Mouse (Mus musculus): ENCODE data around the gene Arhgef2. TPM values are rescaled to one million over a fixed set of nuclear protein-coding genes. Genes with fewer than 3 reads are reported as not detected.
A peak's percentile ranks its signal among the peaks of the same experiment; 100 is the strongest.
"Not testable (repeated sequence)": the region's sequence is repeated elsewhere in the genome, so short reads cannot be mapped to it uniquely, and the experiment has no call there.

The Arhgef2 gene
- total RNA-seq (2021) = 10 to 100 TPM; 18.5 to 29.3 TPM
- long read RNA-seq, experiment 1, partial matches to known transcripts = 3 of 7 reads
- long read RNA-seq, experiment 1, other reads (novel, unspliced or antisense) = 4 of 7 reads
- long read RNA-seq, experiment 2, full-length matches to known transcripts = 6 of 12 reads
- long read RNA-seq, experiment 2, partial matches to known transcripts = 1 of 12 reads
- long read RNA-seq, experiment 2, other reads (novel, unspliced or antisense) = 5 of 12 reads

DNA sequence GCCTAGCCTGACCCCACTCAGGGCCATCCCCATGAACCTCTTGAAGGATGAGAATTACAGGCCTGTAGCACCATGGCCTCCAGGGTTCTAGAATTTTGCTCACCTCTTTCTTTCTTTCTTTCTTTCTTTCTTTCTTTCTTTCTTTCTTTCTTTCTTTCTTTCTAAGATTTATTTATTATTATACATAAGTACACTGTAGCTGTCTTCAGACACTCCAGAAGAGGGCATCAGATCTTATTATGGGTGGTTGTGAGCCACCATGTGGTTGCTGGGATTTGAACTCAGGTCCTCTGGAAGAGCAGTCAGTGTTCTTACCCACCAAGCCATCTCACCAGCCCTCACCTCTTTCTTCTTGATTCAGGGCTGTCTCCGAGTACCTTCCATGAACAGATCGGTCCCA, at the start of gene Arhgef2:
Arhgef2 (plus strand) TSS at position 301 of the 400 bp plus-strand sequence.
- intact Hi-C loops (cut with DNase I) = loop anchor here (2.0 kb wide), 2 partner anchors 27 to 35 kb away; no protein-coding TSS in a partner anchor
- not testable (repeated sequence) for DNase-seq

DNA sequence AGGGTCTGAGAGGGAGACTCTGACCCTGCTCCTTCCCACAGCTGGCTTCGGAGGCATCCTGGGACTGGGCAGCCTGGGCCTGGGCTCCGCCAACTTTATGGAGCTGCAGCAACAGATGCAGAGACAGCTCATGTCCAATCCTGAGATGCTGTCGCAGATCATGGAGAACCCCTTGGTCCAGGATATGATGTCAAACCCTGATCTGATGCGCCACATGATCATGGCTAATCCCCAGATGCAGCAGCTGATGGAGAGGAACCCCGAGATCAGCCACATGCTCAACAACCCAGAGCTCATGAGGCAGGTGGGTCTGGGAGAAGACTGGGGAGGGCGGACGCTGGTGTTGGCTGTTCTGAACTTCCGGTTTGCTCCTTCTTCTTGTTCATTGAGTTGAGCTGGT, 49.1 kb upstream of the Arhgef2 start:
- intact Hi-C loops (cut with DNase I) = no loop called here
- no peak for DNase-seq

DNA sequence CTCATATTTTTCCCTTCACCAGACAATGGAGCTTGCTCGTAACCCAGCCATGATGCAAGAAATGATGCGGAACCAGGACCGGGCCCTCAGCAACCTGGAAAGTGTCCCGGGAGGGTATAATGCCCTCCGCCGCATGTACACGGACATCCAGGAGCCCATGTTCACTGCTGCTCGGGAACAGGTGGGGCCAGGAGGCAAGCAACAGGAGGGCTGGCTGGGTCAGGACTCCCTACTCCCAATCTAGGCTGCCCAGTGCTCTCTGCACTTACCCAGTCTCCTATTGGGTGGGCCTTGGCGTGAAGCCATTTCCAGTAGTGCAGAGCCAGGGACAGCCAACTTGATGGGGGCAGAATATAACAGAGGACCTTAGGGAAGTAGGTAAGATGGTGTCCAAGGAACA, 46.2 kb upstream of the Arhgef2 start:
- intact Hi-C loops (cut with DNase I) = no loop called here
- DNase-seq = no peak

DNA sequence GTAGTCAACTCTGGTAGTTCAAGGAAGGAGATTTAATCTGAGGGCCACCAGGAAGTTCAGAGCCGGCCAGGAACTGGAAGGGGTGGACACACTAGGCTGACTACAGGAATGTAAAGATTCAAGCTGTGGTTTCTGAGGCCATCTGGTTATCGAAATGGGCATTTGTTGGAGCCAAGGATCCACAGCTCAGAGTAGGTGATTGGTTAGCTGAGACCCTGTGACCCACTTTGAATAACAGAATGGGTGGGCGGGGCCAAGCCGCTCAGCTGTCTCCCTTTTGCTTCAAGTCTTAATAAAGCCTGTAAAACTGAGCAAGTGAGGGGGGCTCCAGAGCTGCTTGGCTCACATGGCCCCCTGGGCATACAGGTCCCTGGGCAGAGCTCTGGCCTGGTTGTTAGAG, 43.8 kb upstream of the Arhgef2 start:
- DNase-seq = no peak
- intact Hi-C loops (cut with DNase I) = no loop called here

DNA sequence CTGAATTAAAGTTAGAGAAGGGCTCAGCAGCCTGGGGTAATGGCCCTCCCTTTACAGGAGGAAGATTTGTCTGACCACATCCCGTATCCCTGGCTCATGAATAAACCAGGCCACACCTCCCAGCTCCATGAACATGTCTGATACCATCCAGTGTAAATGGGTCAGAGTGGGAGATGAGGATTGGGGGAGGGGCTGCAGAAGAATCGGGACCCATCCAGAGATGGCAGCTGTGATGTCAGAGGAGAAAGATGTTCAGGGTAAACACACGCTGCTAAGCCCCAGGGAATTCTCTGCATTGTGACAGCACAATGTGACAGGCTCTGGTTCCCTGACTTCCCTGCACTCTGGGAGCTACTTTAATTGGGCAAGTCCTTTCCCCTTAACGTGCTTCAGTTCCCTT, 42.3 kb upstream of the Arhgef2 start:
- no peak for DNase-seq
- intact Hi-C loops (cut with DNase I) = no loop called here

DNA sequence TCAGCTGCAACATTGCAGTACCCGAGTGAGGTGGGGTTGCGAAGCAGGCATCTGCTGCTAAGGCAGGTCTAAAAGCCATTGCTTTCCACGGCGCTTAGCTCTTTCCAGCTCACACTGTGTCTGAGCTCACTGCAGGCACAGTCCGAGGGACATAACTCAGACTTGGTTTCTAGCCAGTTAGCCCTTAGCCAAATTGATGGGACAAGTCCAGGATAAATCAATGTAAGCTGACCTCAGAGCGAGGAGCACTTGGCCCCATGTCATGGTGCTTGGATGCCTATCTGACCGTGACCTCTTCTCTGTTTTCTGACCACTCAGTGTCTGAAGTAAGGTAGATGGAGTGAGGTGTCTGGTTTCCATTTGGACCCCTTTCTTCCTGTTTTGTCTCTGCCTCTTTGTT, 41.8 kb upstream of the Arhgef2 start:
- no peak for DNase-seq
- intact Hi-C loops (cut with DNase I) = no loop called here

DNA sequence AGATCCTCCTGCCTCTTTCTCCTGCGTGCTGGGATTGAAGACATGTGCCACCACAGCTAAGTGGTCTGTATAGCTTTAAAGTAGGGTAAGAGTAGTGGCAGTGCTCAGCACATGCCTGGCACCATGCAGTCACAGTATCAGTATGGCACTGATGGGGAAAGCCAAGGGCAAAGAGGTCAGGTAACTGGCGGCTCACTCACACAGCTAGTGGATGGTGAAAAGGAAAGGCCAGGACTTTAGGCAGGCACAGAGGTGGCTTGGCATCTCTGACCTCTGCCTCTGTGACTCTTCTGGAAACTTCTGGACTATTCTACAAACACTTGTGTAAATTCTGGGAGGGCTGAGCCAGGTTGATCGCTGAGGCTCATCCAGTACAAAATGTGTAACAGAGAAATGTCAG, 39.6 kb upstream of the Arhgef2 start:
- intact Hi-C loops (cut with DNase I) = no loop called here
- DNase-seq = no peak

DNA sequence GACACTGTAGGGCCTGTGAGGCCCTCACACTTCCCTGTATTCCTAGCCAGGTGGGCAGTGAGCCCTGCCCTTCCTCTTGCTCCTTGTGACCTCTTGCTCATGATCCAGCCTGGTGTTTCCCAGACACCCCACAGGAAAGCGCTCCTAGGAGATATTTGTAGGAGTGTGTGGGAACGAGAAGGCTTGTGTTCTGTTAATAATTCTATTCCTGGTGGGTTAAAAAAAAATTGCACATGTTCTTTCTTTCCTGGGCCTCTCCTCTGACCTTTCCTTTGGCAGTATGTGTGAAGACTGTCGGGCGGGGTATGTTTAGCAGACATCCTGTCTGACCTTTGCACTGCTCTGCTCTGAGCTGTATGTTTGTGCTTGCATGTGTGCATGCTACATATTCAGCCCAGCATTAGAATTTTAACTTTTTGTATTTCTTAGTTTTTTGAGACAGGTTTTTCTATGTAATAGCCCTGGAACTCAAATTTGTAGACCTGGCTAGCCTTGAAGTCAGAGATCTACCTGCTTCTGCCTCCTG, 39.2 kb upstream of the Arhgef2 start:
- intact Hi-C loops (cut with DNase I) = no loop called here

DNA sequence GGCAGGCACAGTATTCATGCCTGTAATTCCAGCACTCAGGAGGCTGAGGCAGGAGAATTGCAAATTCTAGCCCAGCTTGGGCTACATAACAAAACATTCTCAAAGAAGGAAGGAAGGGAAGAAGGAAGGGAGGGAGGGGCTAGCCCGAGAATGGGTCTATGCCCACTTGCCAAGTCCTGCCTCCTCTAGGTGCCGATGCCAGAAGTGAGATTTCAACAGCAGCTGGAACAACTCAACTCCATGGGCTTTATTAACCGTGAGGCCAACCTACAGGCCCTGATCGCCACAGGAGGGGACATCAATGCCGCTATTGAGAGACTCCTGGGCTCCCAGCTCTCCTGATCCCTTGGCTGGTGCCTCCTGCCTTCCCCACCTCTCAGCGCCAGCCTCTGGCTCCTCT, 37.9 kb upstream of the Arhgef2 start:
- no peak for DNase-seq
- intact Hi-C loops (cut with DNase I) = no loop called here

More for the DNA sequence above, 39.2 kb upstream of the Arhgef2 start:
- no peak for DNase-seq

DNA sequence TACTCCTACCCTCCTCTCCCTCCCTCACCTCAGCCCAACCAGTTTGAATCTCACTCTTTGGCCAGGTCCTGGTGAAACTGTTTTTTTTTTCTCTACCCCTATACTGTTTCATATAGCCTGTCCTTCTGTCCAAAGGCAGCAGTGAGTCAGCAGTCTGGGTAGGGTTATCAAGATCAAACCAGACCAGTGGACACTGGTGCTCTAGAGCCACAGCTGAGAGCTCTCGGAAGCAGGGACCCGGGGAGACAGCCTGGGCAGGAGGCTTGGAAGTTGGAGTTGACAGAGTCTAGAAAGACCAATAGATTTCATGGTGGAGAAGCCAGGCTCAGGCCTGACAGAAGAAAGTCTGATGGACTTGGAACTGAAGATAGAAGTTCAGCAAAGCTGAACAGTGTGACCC, 37.2 kb upstream of the Arhgef2 start:
- DNase-seq = no peak
- intact Hi-C loops (cut with DNase I) = no loop called here

DNA sequence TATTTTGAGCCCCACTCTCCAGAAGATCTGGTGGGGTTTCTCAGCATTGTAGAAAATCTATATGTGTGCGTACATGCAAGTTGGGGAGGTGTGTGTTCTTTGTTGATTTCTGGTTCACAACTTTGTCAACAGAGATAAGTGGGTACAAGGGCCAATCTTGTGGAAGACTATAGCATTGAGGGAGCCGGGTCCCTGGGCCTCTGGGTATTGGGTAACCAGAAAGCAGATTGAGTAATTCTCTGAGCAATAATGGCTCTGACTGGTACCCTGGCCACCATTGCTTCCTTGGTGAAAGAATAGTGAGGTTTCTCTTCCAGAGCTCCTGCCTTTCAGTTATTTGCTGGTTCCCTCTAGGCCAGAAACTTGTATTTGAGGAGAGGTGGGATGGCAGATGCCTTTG, 36.7 kb upstream of the Arhgef2 start:
- DNase-seq = no peak
- intact Hi-C loops (cut with DNase I) = no loop called here

DNA sequence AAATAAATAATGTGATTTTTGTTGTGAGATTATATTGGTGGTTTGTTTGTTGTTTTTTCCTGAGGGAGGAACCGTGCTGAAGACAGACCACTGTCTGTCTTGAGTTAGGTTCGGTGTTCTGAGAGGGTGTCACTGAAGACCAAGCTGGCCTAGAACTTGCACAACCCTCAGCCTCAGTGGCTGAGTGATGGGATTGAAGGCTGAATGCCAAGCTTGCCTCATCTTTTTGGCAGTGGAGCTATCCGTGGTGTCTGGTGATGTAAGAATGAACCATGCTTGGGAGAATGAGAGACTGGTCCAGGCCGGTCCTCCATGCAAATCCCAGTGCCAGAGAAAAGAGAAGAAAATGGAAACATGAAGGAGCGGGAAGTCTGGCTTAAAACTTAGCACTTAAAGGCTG, 36.1 kb upstream of the Arhgef2 start:
- peak in 1 of 2 experiments; percentile 12 for DNase-seq
- intact Hi-C loops (cut with DNase I) = no loop called here

DNA sequence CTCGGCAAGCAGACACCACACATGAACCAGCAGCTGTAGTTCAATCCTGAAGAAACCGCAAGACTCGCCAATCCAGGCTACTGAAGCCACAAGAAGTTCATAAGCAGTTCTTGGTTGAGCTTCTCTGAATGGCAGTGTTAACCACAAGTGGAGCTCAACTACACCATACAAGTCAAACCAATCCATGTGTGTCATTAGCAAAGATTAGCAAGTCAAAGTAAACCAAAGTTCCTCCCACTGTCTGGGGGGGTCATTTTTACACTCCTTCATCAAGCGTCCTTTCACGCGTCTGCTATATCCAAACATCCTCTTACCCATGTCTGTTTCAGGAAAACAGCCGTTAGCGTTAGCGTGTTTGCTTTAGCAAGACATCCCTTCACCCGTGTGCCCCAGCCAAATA, 35.4 kb upstream of the Arhgef2 start:
- intact Hi-C loops (cut with DNase I) = no loop called here
- DNase-seq = no peak

DNA sequence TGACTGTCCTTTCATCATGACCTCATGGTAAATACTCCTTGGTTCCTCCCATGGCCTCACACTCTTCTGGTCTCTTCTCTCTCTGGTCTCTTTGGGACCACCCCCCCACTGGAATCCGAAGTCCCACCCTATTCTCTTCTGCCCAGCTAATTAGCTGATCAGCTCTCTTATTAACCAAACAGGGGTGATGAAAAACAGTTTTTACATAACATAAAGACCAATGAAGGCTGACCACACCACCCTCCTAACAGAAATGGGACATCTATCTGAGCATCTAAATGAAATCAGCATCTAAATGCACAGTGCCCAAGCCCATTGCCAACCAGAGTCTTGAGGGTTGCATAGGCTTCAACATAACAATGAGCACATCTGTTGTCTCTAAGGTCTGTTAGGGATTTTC, 33.9 kb upstream of the Arhgef2 start:
- no peak for DNase-seq
- intact Hi-C loops (cut with DNase I) = no loop called here

DNA sequence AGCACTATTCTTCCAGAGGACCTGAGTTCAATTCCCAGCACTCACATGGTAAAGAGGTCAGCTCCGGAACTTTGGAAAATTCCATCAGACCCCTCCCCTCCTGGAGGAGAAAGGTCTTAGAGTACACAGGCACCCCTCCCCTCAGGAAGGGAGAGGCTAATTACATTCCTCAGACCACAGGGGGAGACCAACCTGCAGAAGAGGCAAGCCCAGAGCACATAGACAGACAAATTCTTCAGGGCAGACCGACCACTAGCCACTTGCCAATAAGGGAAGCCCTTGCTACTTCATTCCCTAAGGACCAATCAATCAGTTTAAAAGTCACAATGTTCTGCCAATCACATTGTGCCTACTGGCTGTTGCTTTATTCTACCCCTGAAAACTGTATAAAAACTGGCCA, 32.9 kb upstream of the Arhgef2 start:
- DNase-seq = no peak
- intact Hi-C loops (cut with DNase I) = no loop called here

DNA sequence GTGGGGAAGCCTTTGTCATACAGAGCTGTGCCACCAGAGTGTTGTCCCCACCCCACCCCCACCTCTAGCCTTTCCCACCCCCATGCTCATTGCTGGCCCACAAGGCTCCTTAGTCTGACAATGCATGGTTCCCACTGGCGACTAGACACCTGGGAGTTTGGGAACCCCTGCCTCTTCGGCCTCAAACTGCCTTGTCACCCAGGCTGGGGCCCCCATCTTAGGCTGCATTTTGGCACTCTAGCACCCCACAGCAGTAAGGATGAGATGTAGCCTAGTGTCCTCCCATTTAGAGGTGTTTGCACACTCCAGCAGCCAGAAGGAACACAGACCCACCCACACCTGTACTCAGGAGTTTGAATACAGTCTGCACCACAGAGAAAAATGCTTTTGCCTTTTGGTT, 32.0 kb upstream of the Arhgef2 start:
- no peak for DNase-seq
- intact Hi-C loops (cut with DNase I) = no loop called here

DNA sequence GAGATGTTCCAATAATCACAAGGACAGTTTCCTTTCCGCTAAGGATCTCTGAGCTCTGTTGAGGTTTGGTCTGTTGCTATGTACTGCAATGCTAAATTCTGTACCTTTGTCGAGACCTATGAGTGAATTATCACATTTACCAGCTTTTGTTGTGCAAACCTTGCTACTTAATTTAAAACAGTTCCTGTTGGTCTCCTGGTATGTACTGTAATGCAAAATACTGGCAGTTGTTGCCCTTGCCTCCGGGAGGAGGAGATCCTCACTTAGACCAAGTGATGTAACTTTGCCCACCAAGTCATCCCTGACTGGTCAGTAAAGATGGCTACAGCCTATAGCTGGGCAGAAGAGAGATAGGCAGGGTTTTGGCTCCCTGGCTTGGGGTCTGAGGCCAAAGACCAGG, 30.2 kb upstream of the Arhgef2 start, which contains the start of gene Ssr2:
Ssr2 (plus strand) TSS at position 337 of the 400 bp plus-strand sequence.
- intact Hi-C loops (cut with DNase I) = no loop called here
- no peak for DNase-seq

DNA sequence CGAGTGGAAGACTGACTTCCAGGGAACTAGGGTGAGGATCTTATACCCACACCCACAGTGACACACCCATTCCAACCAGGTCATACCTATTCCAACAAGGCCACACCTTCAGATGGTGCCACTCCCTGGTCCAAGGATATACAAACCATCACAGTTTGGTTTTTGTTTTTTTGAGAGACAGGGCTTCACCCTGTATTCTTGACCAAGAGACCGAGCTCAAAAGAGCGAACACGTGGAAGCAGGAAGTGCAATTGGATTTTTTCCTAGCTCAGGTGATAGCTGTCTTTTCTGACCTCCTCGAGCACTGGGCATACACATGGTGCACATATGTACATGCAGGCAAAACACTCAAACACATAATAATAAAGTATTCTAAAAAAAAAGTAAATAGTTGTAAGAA, 27.9 kb upstream of the Arhgef2 start:
- intact Hi-C loops (cut with DNase I); DNase-seq: not testable (repeated sequence)

DNA sequence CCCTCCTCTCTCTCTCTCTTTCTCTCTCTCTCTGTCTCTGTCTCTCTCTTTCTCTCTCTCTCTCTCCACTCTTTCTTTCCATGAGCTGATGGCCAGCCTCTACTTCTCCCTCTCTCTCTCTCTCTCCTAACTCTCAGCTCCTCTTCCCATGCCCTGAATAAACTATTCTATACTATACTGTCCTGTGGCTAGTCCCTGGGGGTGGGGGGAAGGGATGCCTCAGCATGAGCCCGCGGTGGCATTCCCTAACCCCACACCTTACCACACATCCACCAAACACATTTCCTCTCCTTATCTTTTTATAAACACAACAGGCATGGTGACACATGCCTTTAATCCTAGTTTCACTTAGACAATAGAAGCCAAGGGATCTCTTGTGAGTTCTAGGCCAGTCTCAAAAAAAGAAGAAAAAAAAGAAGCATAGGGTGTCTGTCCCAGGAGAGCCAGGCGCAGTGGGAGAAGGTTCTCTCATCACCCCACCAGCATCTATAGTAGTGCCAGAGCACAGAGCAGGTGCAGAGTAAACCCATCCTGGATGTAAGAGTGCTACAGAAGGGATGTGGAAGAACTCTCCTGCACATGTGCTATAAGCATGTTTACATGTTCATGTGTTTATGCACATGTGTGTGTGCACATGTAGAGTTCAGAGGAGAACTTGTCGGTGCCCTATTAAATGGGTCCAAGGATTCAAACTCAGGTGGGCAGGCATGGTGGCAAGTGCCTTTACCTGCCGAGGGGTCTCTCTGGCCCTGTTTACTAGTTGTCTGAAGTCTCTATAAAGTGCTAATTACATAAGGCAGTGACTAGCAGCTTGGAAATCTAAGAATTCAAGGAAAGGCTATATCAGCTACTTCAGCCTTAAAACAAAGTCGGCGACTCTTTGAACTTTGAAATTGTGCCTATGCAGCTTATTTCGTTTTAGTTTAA, 27.0 kb upstream of the Arhgef2 start:
- intact Hi-C loops (cut with DNase I) = no loop called here
- no peak for DNase-seq

DNA sequence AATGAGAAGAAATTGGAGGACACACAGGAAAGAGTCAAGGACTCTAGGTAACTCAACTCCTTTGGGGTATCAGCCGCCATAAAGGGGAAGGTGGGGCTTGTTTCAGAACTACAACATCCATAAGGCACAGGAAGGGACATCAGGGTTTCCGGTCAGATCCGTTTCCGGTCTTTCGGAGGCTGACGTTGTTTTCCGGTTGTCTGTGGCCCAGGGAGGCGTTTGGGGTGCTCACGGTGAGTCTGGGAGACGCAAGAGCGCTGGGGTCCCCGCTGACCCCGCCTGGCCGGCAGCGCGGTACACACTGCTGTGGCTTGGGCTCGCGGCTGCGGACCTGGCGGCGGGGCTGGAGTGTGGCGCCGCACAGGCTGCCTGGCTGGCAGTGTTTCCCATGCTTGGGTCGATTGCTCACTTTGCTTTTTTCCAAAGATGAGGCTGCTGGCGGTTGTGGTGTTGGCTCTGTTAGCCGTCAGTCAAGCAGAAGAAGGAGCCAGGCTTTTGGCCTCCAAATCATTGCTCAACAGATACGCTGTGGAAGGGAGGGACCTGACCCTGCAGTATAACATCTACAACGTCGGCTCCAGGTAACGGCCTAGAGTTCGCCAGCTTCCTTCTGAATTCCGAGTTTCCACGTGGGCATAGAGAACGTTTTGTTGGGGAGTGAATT, 26.2 kb upstream of the Arhgef2 start:
- intact Hi-C loops (cut with DNase I) = no loop called here
- DNase-seq = peak; percentile 61 to 70

DNA sequence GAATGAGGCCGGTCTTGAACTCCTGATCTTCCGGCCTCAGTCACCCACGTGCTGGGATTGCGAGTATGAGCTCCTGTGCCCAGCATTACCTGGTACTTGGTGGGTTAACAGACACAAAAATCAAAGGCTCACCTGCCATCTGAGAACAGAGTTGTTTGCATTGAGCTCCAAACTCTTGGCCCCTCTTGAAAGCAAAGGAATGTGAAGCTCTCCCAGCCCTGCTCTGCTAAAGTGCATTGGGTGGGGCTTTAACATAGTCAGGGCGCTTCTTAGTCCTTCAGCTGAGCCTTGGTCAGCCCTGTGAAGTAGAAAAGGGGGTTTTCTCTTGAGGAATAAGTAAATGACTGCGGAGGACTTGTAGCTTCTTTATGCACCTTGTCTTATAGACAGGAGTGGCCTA, 20.0 kb upstream of the Arhgef2 start:
- intact Hi-C loops (cut with DNase I) = no loop called here
- DNase-seq = no peak
